Mouse (Mus musculus) heart, postnatal 0 days (tissue): Measurements from ENCODE around the gene Oaz3. TPM values are rescaled to one million over a fixed set of nuclear protein-coding genes. Genes with fewer than 3 reads are reported as not detected.

Experiments
- ATAC-seq: fragments of 200-750 bp; cut with Nextera tagmentation; 2 replicates; pipeline ENCODE4 v1.8.0; 2017; ENCODE audit warnings: low read depth, moderate number of reproducible peaks, moderate library complexity; ENCODE audit not compliant: insufficient read depth
- DNase-seq: peaks from one replicate; pipeline ENCODE4 v3.0.0-alpha.2; 2016; ENCODE audit warnings: low spot score
- H3K27ac ChIP-seq: fragments of 300-500 bp; sonication (generic); 2 replicates; pipeline ENCODE4 v1.5.1; 2014; ENCODE audit warnings: low read depth, mild to moderate bottlenecking
- H3K27me3 ChIP-seq: fragments of 300-500 bp; sonication (generic); 2 replicates; pipeline ENCODE4 v1.6.1; 2014; ENCODE audit warnings: low read length, mixed read lengths; ENCODE audit not compliant: control insufficient read depth, insufficient read depth
- H3K36me3 ChIP-seq: fragments of 300-500 bp; sonication (generic); replicated peaks from 2 replicates; pipeline ENCODE4 v1.6.1; 2014; ENCODE audit warnings: low read length, mixed read lengths; ENCODE audit not compliant: control insufficient read depth, insufficient read depth
- H3K4me1 ChIP-seq: fragments of 300-500 bp; sonication (generic); 2 replicates; pipeline ENCODE4 v1.6.1; 2014; ENCODE audit warnings: antibody characterized with exemption; ENCODE audit not compliant: control insufficient read depth, insufficient read depth
- H3K4me2 ChIP-seq: fragments of 300-500 bp; sonication (generic); 2 replicates; pipeline ENCODE4 v1.6.1; 2014; ENCODE audit warnings: low read depth, mild to moderate bottlenecking, low read length, moderate library complexity
- H3K4me3 ChIP-seq: fragments of 300-500 bp; sonication (generic); 2 replicates; pipeline ENCODE4 v1.5.1; 2014; ENCODE audit warnings: low read depth, low read length
- H3K9ac ChIP-seq: fragments of 300-500 bp; sonication (generic); replicated peaks from 2 replicates; pipeline ENCODE4 v1.6.1; 2014; ENCODE audit warnings: low read depth, low read length, mixed read lengths
- H3K9me3 ChIP-seq: fragments of 300-500 bp; sonication (generic); replicated peaks from 2 replicates; pipeline ENCODE4 v1.6.1; 2016; ENCODE audit warnings: low read length; ENCODE audit not compliant: control insufficient read depth
- CTCF ChIP-seq: IDR thresholded peaks from 2 replicates; pipeline ENCODE4 v1.5.1; 2016; ENCODE audit warnings: antibody characterized with exemption, control low read depth, low read depth
- EP300 ChIP-seq: IDR thresholded peaks from 2 replicates; pipeline ENCODE4 v1.6.1; 2016; ENCODE audit warnings: antibody characterized with exemption, low read depth
- WGBS: fragments of 180-500 bp; shearing (Covaris S2); extraction: QIAGEN DNeasy Blood & Tissue Kit; methylation state at CpG from one replicate; pipeline ENCODE4 v1.1.7; 2014; 5-methylcytosine and 5-hydroxymethylcytosine counted together
- polyA plus RNA-seq: library from polyadenylated mRNA; unstranded; fragments of >200 nt; fragmentation: Nextera tagmentation; extraction: Ambion mirVana; gene quantifications from 2 replicates; pipeline ENCODE4 v1.2.1, GENCODE M21; 2015
- total RNA-seq: library from RNA; depleted of rRNA; stranded (reverse); fragments of >200 nt; gene quantifications from 2 replicates; pipeline ENCODE4 v1.2.3, GENCODE M21; 2014; ENCODE audit warnings: low replicate concordance

Oaz3 gene
- total and polyA plus RNA-seq, 2 experiments from 2014 or later: 0.41 TPM; not detected in 1

DNA sequence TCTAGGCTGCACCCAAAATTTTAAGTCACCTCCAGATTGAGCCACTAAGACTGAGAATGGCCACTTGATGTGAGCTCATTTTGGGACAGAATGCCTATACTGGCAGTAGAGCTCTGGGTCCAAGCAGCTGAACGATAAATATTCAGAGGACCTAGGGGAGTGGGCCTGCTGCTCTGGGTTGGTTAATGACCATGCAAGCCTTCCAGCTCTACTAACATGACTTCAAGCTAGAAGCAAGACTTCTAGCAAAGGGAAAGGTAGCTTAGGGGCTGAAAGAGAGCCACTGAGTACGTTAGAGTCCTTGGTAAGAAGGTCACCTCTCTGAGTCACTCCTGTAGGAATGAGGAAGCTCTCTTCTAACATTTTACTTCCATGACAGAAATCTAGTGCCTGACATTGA is 51.6 kb downstream of the Oaz3 start:
- no peak overlapping the region for H3K9ac ChIP-seq
- ATAC-seq: no peak
- no peak overlapping the region for H3K4me2 ChIP-seq
- 0 out of 2 replicates have a peak, but pooled peaks cover 4% of the 10 kb centered on the region for H3K27me3 ChIP-seq
- 74% methylated on average over 2 of the region's 2 CpGs for WGBS
- H3K4me3 ChIP-seq: no peak overlapping the region
- DNase-seq: no peak
- H3K36me3 ChIP-seq: no peaks in the 10 kb centered on the region
- no peaks in the 10 kb centered on the region for H3K9me3 ChIP-seq
- no peak for TF ChIP-seq CTCF
- no peak for TF ChIP-seq EP300
- no peaks in the 10 kb centered on the region for H3K4me1 ChIP-seq
- no peak overlapping the region for H3K27ac ChIP-seq

DNA sequence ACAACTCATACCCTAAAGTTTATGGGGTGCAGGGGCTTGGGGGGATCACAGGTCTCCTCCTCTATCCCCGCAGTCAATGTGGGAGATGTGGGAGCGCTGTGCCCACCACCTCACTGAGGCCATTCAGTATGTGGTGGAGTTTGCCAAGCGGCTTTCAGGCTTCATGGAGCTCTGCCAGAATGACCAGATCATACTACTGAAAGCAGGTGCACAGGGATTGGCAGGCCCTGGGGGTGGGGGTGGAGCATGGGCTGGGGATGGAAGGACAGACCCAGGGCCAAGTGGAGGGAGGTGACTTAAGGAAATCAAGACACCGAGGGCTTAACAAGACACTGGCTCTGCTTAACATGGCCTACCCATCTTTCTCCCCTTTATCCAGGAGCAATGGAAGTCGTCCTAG is 52.7 kb downstream of the Oaz3 start:
- ATAC-seq (no peak), DNase-seq (no peak)
- Histone ChIP-seq H3K4me2 (no peak overlapping the region), H3K9me3 (no peaks in the 10 kb centered on the region), H3K4me1 (no peaks in the 10 kb centered on the region), H3K9ac (no peak overlapping the region), H3K4me3 (no peak overlapping the region), H3K27me3 (no peaks in the 10 kb centered on the region), H3K36me3 (no peaks in the 10 kb centered on the region), H3K27ac (no peak overlapping the region)
- TF ChIP-seq EP300 (no peak), CTCF (no peak)
- WGBS: 81% methylated on average over 5 of the region's 5 CpGs

DNA sequence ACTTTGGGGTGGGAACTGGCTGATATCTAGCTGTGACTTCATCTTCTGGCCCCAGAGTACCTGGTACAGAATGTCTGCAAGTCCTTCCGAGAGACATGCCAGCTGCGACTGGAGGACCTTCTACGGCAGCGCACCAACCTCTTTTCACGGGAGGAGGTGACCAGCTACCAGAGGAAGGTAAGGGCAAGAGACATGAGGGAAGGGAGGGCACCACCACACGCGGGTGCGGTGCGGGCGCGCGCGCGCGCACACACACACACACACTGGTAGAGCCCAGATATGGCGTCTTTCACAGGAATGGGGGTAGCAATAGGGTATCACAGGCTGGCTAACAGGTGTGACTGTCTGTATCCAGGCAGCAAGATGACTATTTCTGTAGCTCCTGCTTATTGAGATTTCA is 54.3 kb downstream of the Oaz3 start:
- no peaks in the 10 kb centered on the region for H3K9me3 ChIP-seq
- no peak overlapping the region for H3K4me3 ChIP-seq
- DNase-seq (no peak), ATAC-seq (no peak)
- H3K27ac ChIP-seq: no peak overlapping the region
- no peaks in the 10 kb centered on the region for H3K27me3 ChIP-seq
- no peaks in the 10 kb centered on the region for H3K36me3 ChIP-seq
- no peak overlapping the region for H3K9ac ChIP-seq
- TF ChIP-seq CTCF: no peak
- no peak for TF ChIP-seq EP300
- WGBS: 93% methylated on average over 16 of the region's 16 CpGs
- no peaks in the 10 kb centered on the region for H3K4me1 ChIP-seq
- no peak overlapping the region for H3K4me2 ChIP-seq

DNA sequence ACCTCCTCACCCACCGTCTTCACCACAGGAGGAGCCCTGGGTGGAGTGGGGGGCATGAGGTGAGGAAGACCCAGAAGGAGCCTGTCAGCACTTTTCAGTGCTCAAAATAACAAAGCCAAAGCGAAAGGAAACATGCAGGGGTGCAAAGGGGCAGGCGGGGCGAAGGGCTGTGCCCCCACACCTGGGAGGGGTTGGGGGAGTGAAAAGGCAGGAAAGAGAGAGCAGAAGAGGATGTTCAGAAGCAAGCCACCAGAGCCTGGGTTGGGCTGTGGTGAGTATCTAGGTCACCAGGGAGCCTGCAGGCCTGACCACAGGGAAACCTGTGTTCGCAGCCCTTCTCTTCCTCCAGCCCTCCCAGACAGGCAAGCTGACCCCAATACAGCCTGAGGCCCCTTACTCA is 55.7 kb downstream of the Oaz3 start:
- 46% methylated on average over 5 of the region's 5 CpGs for WGBS
- no peak for ATAC-seq
- TF ChIP-seq CTCF: no peak
- TF ChIP-seq EP300: no peak

DNA sequence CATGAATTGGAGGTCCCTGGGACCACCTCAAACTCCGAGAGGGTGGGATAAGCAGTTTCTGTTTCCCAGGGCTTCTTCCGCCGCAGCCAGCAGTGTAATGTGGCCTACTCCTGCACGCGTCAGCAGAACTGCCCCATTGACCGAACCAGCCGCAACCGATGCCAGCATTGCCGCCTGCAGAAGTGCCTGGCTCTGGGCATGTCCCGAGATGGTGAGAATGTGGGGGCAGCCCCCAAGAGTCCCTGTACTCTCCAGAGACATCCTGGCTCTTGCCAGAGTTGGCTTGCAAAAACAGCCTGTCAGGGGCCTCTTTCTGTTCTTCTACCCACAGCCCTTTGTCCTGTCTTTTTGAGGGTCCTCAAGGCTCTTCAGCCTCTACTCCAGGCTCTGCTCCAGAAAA is 56.3 kb downstream of the Oaz3 start:
- no peaks in the 10 kb centered on the region for H3K27me3 ChIP-seq
- H3K4me3 ChIP-seq: no peak overlapping the region
- WGBS: 89% methylated on average over 10 of the region's 10 CpGs
- no peak overlapping the region for H3K9ac ChIP-seq
- H3K27ac ChIP-seq: peak overlapping the region; percentile 5; the same call in 1 of the 2 replicates
- H3K9me3 ChIP-seq: no peaks in the 10 kb centered on the region
- TF ChIP-seq EP300 (no peak), CTCF (no peak)
- H3K4me2 ChIP-seq: no peak overlapping the region
- H3K4me1 ChIP-seq: no peaks in the 10 kb centered on the region
- ATAC-seq (no peak), DNase-seq (no peak)
- no peaks in the 10 kb centered on the region for H3K36me3 ChIP-seq

More for the DNA sequence above, 55.7 kb downstream of the Oaz3 start:
- no peak overlapping the region for H3K9ac ChIP-seq
- H3K4me2 ChIP-seq: no peak overlapping the region
- DNase-seq: no peak
- H3K27me3 ChIP-seq: no peaks in the 10 kb centered on the region
- H3K27ac ChIP-seq: peak overlapping the region; percentile 5; the same call in 1 of the 2 replicates
- H3K4me1 ChIP-seq: no peaks in the 10 kb centered on the region
- H3K9me3 ChIP-seq: no peaks in the 10 kb centered on the region
- no peaks in the 10 kb centered on the region for H3K36me3 ChIP-seq
- no peak overlapping the region for H3K4me3 ChIP-seq

DNA sequence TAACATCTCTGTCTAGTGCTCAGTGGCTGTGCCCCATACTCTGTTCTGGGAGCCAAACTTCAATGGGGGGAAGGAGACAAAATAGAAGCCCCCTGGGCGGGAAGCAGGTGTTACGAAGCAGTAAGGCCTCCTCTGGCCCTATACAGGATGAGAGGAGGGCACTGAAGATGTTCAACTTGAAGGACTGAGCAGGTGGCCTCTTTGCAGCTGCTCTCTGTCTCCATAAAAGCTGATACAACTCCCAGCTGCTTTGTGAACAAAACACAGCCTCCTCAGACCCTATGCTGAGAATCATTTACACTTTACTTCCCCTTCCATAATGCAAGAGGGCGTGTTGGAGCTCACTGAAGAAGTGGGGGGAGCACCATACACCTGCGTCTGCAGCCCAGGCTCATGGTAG is 57.0 kb downstream of the Oaz3 start:
- H3K4me1 ChIP-seq: no peaks in the 10 kb centered on the region
- peak overlapping the region; percentile 20; the same call in 1 of the 2 replicates for H3K27ac ChIP-seq
- DNase-seq: no peak
- no peaks in the 10 kb centered on the region for H3K36me3 ChIP-seq
- no peak overlapping the region for H3K4me2 ChIP-seq
- TF ChIP-seq CTCF (no peak), EP300 (no peak)
- H3K9ac ChIP-seq: no peak overlapping the region
- no peak overlapping the region for H3K4me3 ChIP-seq
- no peaks in the 10 kb centered on the region for H3K9me3 ChIP-seq
- ATAC-seq: no peak
- 57% methylated on average over 4 of the region's 4 CpGs for WGBS
- H3K27me3 ChIP-seq: no peaks in the 10 kb centered on the region
